Mouse (Mus musculus) kidney, adult 2 months (tissue): ENCODE measurements around the gene Kpna1. TPM values are rescaled to one million over a fixed set of nuclear protein-coding genes. Genes with fewer than 3 reads are reported as not detected.
"Not testable (repeated sequence)": the region's sequence is repeated elsewhere in the genome, so short reads cannot be mapped to it uniquely, and the experiment has no call there.

Experiments used
- DNase-seq: peaks from one replicate; pipeline ENCODE4 v3.0.0; 2021
- H3K27ac ChIP-seq: fragments of 200-500 bp; 2 replicates; pipeline ENCODE4 v1.5.1; 2012; ENCODE audit warnings: low read depth, low read length, control low read depth, inconsistent platforms; ENCODE audit not compliant: insufficient read depth
- H3K27me3 ChIP-seq: fragments of 200-500 bp; replicated peaks from 2 replicates; pipeline ENCODE4 v1.6.1; 2012; ENCODE audit warnings: mild to moderate bottlenecking, moderate library complexity, low read length, inconsistent platforms; ENCODE audit not compliant: control insufficient read depth, insufficient read depth
- H3K36me3 ChIP-seq: fragments of 200-500 bp; 2 replicates; pipeline ENCODE4 v1.6.1; 2012; ENCODE audit warnings: mild to moderate bottlenecking, moderate library complexity, low read length, inconsistent platforms; ENCODE audit not compliant: control insufficient read depth, insufficient read depth
- H3K4me1 ChIP-seq: fragments of 200-500 bp; 2 replicates; pipeline ENCODE4 v1.6.1; 2011; ENCODE audit warnings: low read length; ENCODE audit not compliant: control insufficient read depth, insufficient read depth
- H3K4me3 ChIP-seq: fragments of 200-500 bp; 2 replicates; pipeline ENCODE4 v1.5.1; 2011; ENCODE audit warnings: mild to moderate bottlenecking, low read depth, low read length, control low read depth; ENCODE audit not compliant: insufficient read depth
- CTCF ChIP-seq: fragments of 200-500 bp; conservative IDR thresholded peaks from 2 replicates; pipeline ENCODE4 v1.5.1; 2011; ENCODE audit warnings: low read depth, mild to moderate bottlenecking, control low read depth, low read length, moderate library complexity, mixed read lengths; ENCODE audit not compliant: insufficient read depth, insufficient read length
- POLR2A ChIP-seq: fragments of 200-500 bp; IDR thresholded peaks from one replicate; pipeline ENCODE4 v1.6.1; 2011; ENCODE audit warnings: low read depth, low read length, control low read depth
- WGBS: fragments of 180-500 bp; shearing (Covaris S2); methylation state at CpG from one replicate; pipeline ENCODE4 v1.1.7; 2018; 5-methylcytosine and 5-hydroxymethylcytosine counted together
- polyA plus RNA-seq: library from polyadenylated mRNA; depleted of rRNA; stranded (reverse); fragments of >200 nt; gene quantifications from 2 replicates; pipeline ENCODE4 v1.2.3, GENCODE M21; 2012; rRNA removed

Kpna1 gene
- 6.2 and 7.3 TPM in 2 replicates for polyA plus RNA-seq

DNA sequence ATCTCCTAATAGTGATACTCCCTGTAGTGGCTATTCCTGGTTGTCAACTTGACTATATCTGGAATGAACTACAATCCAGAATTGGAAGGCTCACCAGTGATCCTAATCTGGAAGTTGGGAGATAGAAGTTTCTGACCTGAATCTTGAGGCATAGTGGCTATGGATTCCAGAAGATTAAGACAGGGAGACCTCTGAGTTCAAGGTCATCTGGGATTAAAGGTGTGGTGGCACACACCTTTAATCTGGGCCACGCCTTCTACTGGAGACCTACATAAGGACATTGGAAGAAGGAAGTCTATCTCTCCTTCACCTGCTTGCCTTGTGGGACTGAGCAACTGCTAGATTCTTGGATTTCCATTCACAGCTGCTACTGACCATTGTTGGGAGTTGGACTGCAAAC, at the start of gene Kpna1:
Gene Kpna1 (plus strand): TSS at position 301 of the 400 bp plus-strand sequence.
- DNase-seq, H3K36me3 ChIP-seq, H3K27ac ChIP-seq, H3K4me3 ChIP-seq, H3K4me1 ChIP-seq, H3K27me3 ChIP-seq: not testable (repeated sequence)
- WGBS, result 90% methylated on average over 1 of the region's 1 CpGs

DNA sequence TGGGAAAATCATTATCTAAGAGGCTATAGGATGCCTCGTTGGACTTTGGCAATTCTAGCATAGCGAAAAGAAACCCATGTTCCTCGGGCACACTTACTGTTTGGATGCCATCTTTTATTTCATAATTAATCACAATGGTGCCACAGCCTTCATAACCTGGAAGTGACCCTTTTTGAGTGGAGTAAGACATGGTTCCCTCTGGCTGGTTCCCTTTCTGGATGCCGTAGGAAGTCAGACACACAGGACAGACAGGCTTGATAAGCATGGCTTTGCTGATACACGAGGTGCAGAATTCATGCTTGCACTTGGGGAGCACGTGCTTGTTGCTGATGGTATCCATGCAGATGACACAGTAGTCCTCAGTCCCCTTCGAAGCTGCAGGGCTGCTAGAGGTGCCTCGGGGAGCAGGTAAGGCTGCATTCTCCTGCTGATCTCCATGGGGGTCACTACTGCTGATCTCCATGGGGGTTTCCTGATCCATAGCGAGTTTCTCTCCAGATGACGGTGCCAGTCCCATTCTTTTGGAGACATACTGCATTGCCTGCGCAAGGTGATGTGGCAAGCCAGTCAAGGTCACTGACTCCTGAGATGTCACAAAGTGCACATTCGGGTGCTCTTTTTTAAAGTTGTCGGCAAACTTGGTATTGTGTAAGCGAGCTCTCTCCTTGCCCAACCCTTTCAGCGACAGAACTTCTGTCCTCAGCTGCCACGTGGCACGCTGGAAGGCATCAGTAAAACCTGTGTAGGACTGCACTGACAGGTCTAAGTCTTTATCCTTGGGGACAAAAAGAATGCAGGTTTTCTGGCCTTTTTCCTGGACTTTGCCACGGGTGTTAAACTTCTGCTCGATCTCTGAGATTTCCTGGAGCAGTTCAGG, 46.1 kb upstream of the Kpna1 start:
- DNase-seq, result no peak
- H3K36me3 ChIP-seq, result no peaks in the 10 kb centered on the region; the same call in none of the 2 replicates
- no peak overlapping the region for H3K4me3 ChIP-seq
- no peaks in the 10 kb centered on the region for H3K4me1 ChIP-seq
- no peaks in the 10 kb centered on the region for H3K27me3 ChIP-seq
- no peak overlapping the region for H3K27ac ChIP-seq
- TF ChIP-seq POLR2A, result no peak
- 86% methylated on average over 19 of the region's 19 CpGs for WGBS

GRCm38 (mm10) chr16:35933181-35933580, 45.4 kb upstream of the Kpna1 start:
- Histone ChIP-seq H3K4me3 (no peak overlapping the region), H3K27me3 (no peaks in the 10 kb centered on the region), H3K27ac (no peak overlapping the region), H3K4me1 (no peaks in the 10 kb centered on the region), H3K36me3 (no peaks in the 10 kb centered on the region; the same call in none of the 2 replicates)
- TF ChIP-seq POLR2A (no peak), CTCF (no peak)
- 88% methylated on average over 10 of the region's 10 CpGs for WGBS
- DNase-seq, result no peak

DNA sequence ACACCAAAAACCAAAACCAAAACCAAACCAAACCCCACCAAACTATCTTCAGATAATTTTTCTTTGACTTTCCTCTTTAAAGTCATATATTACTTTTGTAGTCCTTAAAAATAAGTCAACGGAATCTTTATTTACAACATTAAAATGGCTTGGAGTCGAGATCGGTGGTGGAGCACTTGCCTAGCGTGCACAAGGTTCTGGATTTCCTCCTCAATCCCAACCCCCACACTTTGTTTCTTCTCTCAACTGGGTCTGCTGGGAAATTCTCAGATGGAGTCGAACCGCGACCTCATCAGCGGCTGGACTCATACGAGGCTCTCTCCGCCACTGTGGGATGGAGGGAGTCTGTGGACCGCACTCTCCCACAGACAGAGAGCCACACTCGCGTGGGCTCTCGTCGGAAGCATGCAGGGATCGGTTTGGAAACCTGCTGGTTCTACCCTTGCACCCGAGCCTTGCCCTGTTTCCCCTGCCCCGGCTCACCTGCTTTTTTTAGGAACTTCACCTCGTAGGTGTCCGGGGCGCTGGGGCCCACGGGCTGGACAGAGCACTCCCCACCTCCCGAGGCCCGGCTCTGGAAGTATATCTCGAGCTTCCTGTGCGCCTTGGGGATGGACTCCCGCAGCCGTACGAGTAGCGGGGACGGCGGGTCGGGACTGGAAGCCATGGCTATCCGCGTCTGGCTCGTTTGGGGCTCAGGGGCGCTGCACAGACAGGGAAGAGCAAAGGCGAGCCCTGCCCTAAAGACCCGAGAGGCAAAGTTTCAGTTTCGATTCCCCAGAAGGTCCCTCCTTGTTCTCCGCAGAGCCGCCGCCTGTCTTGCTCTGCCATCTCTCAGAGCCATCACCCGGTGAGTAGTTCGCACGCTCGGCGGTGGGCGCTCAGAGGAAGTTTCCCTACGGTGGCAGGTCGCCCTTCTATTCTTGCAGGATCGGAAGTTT, 40.1 kb upstream of the Kpna1 start, which contains the start of the genes Parp9 and Dtx3l:
Gene Parp9 (plus strand): TSS at position 260 of the 941 bp plus-strand sequence.
Gene Dtx3l (minus strand): TSS at position 941 of the 941 bp plus-strand sequence.
- H3K27ac ChIP-seq, result peak within 1 kb of the TSS; percentile 78
- H3K27me3 ChIP-seq, result no peaks in the 10 kb centered on the region
- H3K36me3 ChIP-seq, result no peaks in the 10 kb centered on the region
- H3K4me1 ChIP-seq, result no peaks in the 10 kb centered on the region; the same call in 1 of the 2 replicates
- TF ChIP-seq POLR2A (peak; percentile 24), CTCF (no peak)
- peak within 1 kb of the TSS; percentile 90 for H3K4me3 ChIP-seq
- under 1% methylated on average over 52 of the region's 52 CpGs for WGBS
- DNase-seq, result peak; percentile 76

GRCm38 (mm10) chr16:35939261-35939660, 39.3 kb upstream of the Kpna1 start:
- DNase-seq, result peak; percentile 65
- 3% methylated on average over 6 of the region's 6 CpGs for WGBS
- peak overlapping the region; percentile 90 for H3K4me3 ChIP-seq
- peak overlapping the region; percentile 78 for H3K27ac ChIP-seq
- no peaks in the 10 kb centered on the region; the same call in 1 of the 2 replicates for H3K4me1 ChIP-seq
- no peaks in the 10 kb centered on the region for H3K27me3 ChIP-seq
- no peaks in the 10 kb centered on the region for H3K36me3 ChIP-seq
- TF ChIP-seq CTCF (no peak), POLR2A (no peak)

- 4% methylated on average over 9 of the region's 9 CpGs for WGBS
- Histone ChIP-seq H3K36me3 (no peaks in the 10 kb centered on the region), H3K27me3 (no peaks in the 10 kb centered on the region), H3K27ac (peak overlapping the region; percentile 78), H3K4me3 (peak overlapping the region; percentile 90), H3K4me1 (no peaks in the 10 kb centered on the region; the same call in 1 of the 2 replicates)
- TF ChIP-seq POLR2A (no peak), CTCF (peak; percentile 76)
- peak; percentile 94 for DNase-seq
These were observed 38.9 kb upstream of the Kpna1 start for GRCm38 (mm10) chr16:35939690-35940089.
